Mouse (Mus musculus): ENCODE results near the gene 1700020D05Rik.

1700020D05Rik gene

DNA sequence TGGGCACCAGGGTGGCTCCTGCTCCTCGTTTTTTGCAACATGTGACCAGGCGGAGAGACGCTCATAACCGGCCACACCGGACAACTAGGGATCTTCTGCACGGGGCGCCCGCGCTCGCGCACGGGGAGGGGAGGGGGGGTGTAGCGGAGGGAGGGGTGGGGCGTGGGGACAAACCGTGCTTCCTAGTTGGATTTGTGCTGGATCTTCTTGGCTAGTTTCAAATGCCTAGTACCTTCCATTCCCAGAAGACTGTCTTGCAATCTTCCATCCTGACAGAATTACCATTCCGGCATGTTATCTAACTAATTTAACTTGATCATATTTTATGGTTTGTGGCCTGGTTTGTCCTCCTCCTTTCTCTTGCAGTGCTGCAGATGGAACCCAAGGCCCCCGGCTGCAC, at the start of gene 1700020D05Rik:
1700020D05Rik (minus strand) TSS at position 101 of the 400 bp plus-strand sequence.
- no peak for DNase-seq (ENCODE audit: low spot score in 2 of 2)

DNA sequence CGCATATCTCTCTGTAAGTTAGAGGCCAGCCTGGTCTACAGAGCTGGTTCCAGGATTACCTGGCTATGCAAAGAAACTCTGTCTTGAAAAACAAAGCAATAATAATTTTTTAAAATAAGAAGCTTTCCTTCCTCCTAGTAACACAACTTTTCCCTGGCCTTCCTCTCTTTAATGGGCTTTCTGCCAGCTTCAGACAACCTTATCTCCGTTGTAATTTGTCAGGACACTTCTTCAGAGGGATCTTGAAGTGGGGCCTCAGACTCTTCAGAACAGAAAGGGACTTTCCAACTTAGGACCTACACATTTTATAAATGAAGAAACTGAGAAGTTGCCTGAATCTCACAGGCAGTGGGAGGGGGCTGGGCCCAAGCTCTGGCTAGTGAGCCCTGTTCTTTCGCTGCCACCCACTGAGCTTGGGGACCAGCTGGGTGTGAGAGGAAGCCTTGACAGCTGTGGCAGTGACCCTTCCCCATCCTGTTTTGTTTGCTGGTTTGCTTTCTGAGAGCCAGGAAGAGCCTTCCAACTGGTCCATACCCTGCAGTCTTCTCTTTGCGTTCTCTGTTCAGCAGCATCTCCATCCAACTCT, 44.0 kb upstream of the 1700020D05Rik start:
- no peak for DNase-seq (ENCODE audit: low spot score in 2 of 2)

DNA sequence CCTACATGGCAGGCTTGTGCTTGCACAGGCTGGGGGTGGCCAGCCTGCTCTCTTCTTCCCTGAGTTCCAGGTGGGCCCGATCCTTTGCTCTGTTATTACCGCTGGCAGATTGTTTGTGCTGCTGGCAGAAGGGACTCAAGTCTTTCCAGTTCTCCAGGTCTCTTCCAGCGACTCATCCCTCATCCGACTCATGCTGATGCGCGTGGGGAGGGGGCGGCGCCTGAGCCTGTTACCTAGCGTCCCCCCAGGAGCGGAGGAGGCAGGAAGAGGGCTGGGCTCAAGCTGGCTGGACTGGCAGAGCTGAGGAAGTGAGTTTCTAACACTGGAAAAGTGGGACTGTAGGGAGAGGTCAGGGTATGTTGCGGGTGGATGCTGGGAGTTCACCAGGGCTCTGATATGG, 40.4 kb upstream of the 1700020D05Rik start:
- no peak for DNase-seq (ENCODE audit: low spot score in 2 of 2)

DNA sequence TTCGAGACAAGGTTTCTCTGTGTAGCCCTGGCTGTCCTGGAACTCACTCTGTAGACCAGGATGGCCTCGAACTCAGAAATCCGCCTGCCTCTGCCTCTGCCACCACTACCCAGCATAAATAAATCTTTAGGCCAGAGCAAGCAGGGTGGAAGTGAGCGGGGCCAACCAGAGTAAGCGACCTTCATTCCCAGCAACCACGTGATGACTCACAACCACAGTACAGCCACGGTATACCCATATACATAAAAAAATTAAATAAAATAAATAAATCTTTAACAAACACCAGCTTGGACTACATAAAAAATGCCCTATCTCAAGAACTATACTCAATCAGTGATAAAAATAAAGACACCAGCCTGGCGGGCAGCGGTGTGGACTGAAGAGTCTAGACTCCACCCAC, 39.8 kb upstream of the 1700020D05Rik start:
- DNase-seq (ENCODE audit: low spot score in 2 of 2): no peak

- DNase-seq (ENCODE audit: low spot score in 2 of 2): no peak
These were observed 35.2 kb upstream of the 1700020D05Rik start for GRCm38 (mm10) chr19:5538786-5539185.

GRCm38 (mm10) chr19:5532520-5532919, 28.9 kb upstream of the 1700020D05Rik start:
- DNase-seq (ENCODE audit: low spot score in 2 of 2): no peak

- DNase-seq (ENCODE audit: low spot score in 2 of 2): no peak
These were observed 26.5 kb upstream of the 1700020D05Rik start for GRCm38 (mm10) chr19:5530138-5530524.

DNA sequence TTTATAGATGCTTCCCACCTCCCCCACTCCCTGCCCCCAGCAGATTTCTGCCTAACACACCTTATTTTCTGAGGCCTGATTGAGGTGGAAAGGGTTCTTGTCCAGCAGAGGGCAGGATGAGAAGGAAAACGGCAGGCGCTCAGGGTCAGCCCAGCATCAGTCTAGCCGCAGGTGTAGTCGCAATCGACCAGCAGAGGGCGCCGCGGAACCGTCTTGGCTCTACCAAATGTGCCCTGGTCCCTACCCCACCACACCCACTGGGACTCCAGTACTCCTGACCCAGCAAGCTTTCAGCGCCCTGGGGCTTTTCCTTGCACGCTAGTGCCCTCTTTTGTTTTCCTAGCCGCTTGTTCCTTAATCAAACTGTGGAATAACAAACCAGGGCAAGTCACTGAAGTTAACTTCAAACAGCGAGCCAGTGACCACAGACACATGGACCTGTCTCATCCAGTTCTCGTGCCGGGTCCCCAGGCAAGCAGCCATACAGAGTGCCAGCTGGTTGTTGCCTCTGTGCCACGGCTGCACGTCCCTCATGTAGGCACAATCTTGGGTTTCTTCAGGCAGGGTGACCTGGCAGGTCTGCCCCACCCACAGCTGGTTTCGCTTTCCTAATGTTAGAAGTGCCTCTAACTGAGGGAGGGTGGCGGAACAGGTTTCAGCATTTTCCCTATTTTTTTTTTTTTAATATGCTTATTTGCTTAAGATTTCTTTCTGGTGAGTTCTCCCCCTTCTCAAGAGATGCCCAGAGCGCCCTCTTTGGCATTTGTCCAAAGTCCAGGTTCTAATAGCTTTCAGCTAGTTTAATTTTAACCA, 25.9 kb upstream of the 1700020D05Rik start:
- peak; percentile 93 to 98 for DNase-seq (ENCODE audit: low spot score in 2 of 2)

- DNase-seq (ENCODE audit: low spot score in 2 of 2): no peak
These were observed 21.6 kb upstream of the 1700020D05Rik start for GRCm38 (mm10) chr19:5525204-5525603.

GRCm38 (mm10) chr19:5518721-5519120, 15.1 kb upstream of the 1700020D05Rik start:
- no peak for DNase-seq (ENCODE audit: low spot score in 2 of 2)

- no peak for DNase-seq (ENCODE audit: low spot score in 2 of 2)
These were observed 13.4 kb upstream of the 1700020D05Rik start for GRCm38 (mm10) chr19:5516906-5517505.

GRCm38 (mm10) chr19:5515840-5516777, 12.5 kb upstream of the 1700020D05Rik start:
- DNase-seq (ENCODE audit: low spot score in 2 of 2): no peak

GRCm38 (mm10) chr19:5513005-5513349, 9.4 kb upstream of the 1700020D05Rik start:
- DNase-seq (ENCODE audit: low spot score in 2 of 2): no peak

- DNase-seq (ENCODE audit: low spot score in 2 of 2): no peak
These were observed 8.8 kb upstream of the 1700020D05Rik start for GRCm38 (mm10) chr19:5512091-5513004.

DNA sequence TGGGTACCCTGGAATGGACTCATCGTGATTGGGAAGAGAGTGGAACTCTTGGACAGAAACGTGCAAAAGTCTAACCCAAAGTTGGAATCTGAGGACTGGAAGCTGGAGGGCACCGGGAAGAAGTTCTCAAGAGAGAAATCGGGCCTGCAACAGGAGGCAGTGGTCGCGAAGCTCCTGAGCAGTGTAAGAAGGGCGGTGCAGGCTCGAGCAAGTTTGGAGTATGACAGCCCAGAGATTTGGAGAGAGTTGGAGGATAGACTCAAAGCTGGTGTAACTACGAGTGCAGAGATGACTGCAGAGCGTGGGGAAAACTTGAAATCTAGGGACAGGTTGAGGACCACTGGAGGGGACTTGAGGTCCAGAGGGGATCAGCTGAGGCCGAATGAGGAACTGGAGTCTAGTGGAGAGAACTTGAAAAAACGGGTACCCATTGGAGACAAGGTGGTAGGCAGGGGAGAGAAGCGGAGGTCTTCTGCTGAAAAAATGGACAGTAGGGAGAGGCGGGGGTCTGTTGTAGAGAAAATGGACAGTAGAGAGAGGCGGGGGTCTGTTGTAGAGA, 7.6 kb upstream of the 1700020D05Rik start:
- DNase-seq (ENCODE audit: low spot score in 2 of 2): no peak

DNA sequence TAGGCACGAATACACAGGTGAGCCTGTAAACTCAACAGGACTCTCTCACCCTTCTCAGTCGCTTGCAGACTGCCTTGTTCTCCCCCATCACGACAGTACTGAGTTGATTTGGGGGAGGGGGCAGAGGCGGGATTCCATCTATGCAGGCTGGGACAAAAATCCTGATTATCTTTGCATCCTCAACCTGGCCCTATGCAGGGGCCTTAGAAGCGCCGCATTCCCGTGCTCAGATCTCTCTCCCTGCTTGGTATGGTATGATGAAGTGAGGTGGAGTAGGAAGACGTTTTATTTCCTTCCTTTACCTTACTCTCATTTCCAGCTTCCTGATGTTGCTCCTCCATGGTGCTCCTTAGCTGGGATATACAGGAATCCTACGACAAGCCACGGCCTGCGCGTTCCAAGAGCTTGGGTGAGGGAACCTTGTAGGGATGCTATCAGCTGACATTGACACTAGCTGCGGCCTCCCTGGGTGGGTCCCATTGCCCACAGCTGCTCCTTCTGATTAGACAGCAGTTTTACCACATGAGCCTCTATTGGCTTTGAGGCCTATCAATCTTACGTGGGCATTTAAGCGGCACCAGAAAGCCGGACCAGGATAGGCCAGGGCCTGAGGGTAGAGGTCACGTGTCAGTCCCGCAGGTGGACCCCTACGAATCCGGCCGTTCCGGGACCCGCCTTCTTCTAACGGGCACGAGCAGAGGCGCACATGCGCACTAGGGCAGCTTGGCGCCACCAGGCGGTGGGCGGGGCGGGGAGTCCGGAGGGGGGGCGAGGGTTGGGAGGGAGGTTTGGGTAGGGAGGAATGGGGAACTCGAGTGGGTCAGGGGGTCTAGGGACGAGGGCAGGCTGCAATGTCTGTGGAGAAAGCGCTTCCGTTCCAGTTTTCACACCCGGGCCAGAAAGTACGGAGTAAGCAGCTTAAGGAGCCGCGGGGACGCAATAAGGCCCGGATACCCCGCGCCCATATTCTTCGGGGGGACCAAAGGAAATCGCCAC, 6.7 kb upstream of the 1700020D05Rik start, which contains the start of gene Snx32:
Snx32 (minus strand) TSS at position 508 of the 996 bp plus-strand sequence.
- peak; percentile 94 to 95 for DNase-seq (ENCODE audit: low spot score in 2 of 2)

- DNase-seq (ENCODE audit: low spot score in 2 of 2): no peak
These were observed 3.2 kb downstream of the 1700020D05Rik start for GRCm38 (mm10) chr19:5500330-5500875.

GRCm38 (mm10) chr19:5496052-5496370, 7.6 kb downstream of the 1700020D05Rik start:
- no peak for DNase-seq (ENCODE audit: low spot score in 2 of 2)

Data from urinary bladder, postnatal 4 days (tissue).